Mouse (Mus musculus) liver, embryonic 14.5 days (tissue): Measurements from ENCODE around the gene Zfp219. TPM values are rescaled to one million over a fixed set of nuclear protein-coding genes. Genes with fewer than 3 reads are reported as not detected.
A peak's percentile ranks its signal among the peaks of the same experiment; 100 is the strongest.

Experiments used
- ATAC-seq: fragments of 200-750 bp; cut with Nextera tagmentation; 2 replicates; pipeline ENCODE4 v1.8.0; 2017; ENCODE audit warnings: moderate number of reproducible peaks, mild to moderate bottlenecking, moderate library complexity; ENCODE audit not compliant: insufficient read depth
- DNase-seq, 3 experiments: peaks; one replicate each; pipeline ENCODE4 v3.0.0-alpha.2; 2012 to 2013; ENCODE audit warnings: low read depth in 3 of 3, low spot score in 3 of 3
- H3K27ac ChIP-seq: fragments of 300-500 bp; sonication (generic); 2 replicates; pipeline ENCODE4 v1.5.1; 2014; ENCODE audit warnings: moderate library complexity, mild to moderate bottlenecking, control low read depth, inconsistent platforms
- H3K27me3 ChIP-seq: fragments of 300-500 bp; sonication (generic); 2 replicates; pipeline ENCODE4 v1.6.1; 2014; ENCODE audit warnings: mild to moderate bottlenecking, low read length, moderate library complexity; ENCODE audit not compliant: control insufficient read depth, insufficient read depth
- H3K36me3 ChIP-seq: fragments of 300-500 bp; sonication (generic); replicated peaks from 2 replicates; pipeline ENCODE4 v1.6.1; 2014; ENCODE audit warnings: low read depth; ENCODE audit not compliant: control insufficient read depth, insufficient read depth
- H3K4me1 ChIP-seq, 2 experiments: fragments of 200-500 bp in 1 of 2; fragments of 300-500 bp in 1 of 2; sonication (generic) in 1 of 2; replicated peaks; 2 replicates each; pipeline ENCODE4 v1.6.1; 2012 to 2014; ENCODE audit warnings: antibody characterized with exemption in 1 of 2, inconsistent platforms in 1 of 2, low read length in 1 of 2; ENCODE audit not compliant: control insufficient read depth in 2 of 2, insufficient read depth in 2 of 2
- H3K4me2 ChIP-seq: fragments of 300-500 bp; sonication (generic); 2 replicates; pipeline ENCODE4 v1.6.1; 2014; ENCODE audit warnings: low read depth, mild to moderate bottlenecking, control low read depth, moderate library complexity
- H3K4me3 ChIP-seq, 2 experiments: fragments of 200-500 bp in 1 of 2; fragments of 300-500 bp in 1 of 2; sonication (generic) in 1 of 2; 2 replicates each; pipeline ENCODE4 v1.5.1; 2012 to 2014; ENCODE audit warnings: low read depth in 2 of 2, low read length in 2 of 2, mild to moderate bottlenecking in 2 of 2, control low read depth in 1 of 2, inconsistent platforms in 1 of 2, moderate library complexity in 1 of 2; ENCODE audit not compliant: insufficient read depth in 1 of 2
- H3K9ac ChIP-seq: fragments of 300-500 bp; sonication (generic); replicated peaks from 2 replicates; pipeline ENCODE4 v1.6.1; 2014; ENCODE audit warnings: mild to moderate bottlenecking, control low read depth, moderate library complexity
- H3K9me3 ChIP-seq: fragments of 300-500 bp; sonication (generic); 2 replicates; pipeline ENCODE4 v1.6.1; 2016; ENCODE audit warnings: low read length, mixed read lengths; ENCODE audit not compliant: control insufficient read depth
- CTCF ChIP-seq: IDR thresholded peaks from 2 replicates; pipeline ENCODE4 v1.5.1; 2016; ENCODE audit warnings: antibody characterized with exemption, low read depth, control low read depth
- EP300 ChIP-seq: IDR thresholded peaks from 2 replicates; pipeline ENCODE4 v1.6.1; 2016; ENCODE audit warnings: antibody characterized with exemption, low read depth
- WGBS: fragments of 180-500 bp; shearing (Covaris S2); extraction: QIAGEN DNeasy Blood & Tissue Kit; methylation state at CpG from one replicate; pipeline ENCODE4 v1.1.7; 2014; ENCODE audit not compliant: insufficient replicate concordance; 5-methylcytosine and 5-hydroxymethylcytosine counted together
- polyA plus RNA-seq, 2 experiments: library from polyadenylated mRNA; depleted of rRNA in 1 of 2; stranded (reverse) in 1 of 2; unstranded in 1 of 2; fragments of >200 nt; fragmentation: Nextera tagmentation in 1 of 2; extraction: Ambion mirVana in 1 of 2; gene quantifications; 2 replicates each; pipeline versions ENCODE4 v1.2.1 to v1.2.3; 2012 to 2014

The Zfp219 gene
- polyA plus RNA-seq, 2 experiments, result 7.4 to 9.7 TPM

DNA sequence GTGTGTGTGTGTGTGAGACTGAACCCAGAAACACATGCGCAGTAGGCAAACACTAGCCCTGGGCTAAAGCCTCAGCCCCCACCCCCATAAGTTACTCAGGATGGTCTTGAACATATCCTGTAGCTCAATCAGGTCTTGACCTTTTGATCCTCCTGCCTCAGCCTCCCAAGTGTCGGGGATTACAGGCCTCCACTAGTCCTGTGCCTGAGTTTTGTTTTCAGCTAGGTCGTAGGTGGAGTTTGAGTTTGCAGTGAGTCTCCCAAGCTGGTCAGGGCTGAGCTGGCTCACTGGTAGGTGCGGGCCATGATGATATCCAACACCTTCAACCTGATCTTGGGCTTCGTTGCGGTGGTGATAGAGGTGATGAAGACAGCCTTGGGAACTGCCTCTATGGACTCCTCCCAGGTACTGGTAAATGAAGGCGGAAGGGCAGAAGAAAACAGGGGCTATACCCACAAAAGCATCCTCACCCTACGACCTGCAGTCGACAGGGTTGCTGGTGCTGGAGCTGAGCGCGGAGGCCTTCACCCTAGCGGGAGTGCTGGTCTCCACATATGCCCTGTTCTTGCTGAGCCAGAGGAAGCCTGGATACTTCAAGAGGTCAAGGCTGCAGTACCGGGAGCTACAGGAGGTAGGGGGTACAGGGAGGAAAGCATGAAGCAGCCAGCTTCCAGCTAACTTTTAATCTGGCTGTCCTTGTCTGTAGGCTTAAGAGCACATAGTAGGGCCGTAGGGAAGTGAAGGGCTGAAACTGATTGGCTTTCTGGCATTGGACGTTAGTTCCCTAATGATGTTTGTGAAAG is 2.1 kb downstream of the Zfp219 start:
- ATAC-seq (no peak), DNase-seq (no peak)
- H3K36me3 ChIP-seq, result no peaks in the 10 kb centered on the region
- no peaks in the 10 kb centered on the region for H3K9me3 ChIP-seq
- H3K4me1 ChIP-seq, result peaks cover 49 to 58% of the 10 kb centered on the region in 2 experiments
- peak overlapping the region; percentile 89 for H3K9ac ChIP-seq
- peak overlapping the region; percentile 11 to 85; a peak in 2 of 4 replicates for H3K4me3 ChIP-seq
- peak overlapping the region; percentile 83 for H3K4me2 ChIP-seq
- 77% methylated on average over 15 of the region's 15 CpGs for WGBS
- TF ChIP-seq EP300 (no peak), CTCF (no peak)
- H3K27ac ChIP-seq, result peak overlapping the region; percentile 93
- H3K27me3 ChIP-seq, result no peaks in the 10 kb centered on the region

DNA sequence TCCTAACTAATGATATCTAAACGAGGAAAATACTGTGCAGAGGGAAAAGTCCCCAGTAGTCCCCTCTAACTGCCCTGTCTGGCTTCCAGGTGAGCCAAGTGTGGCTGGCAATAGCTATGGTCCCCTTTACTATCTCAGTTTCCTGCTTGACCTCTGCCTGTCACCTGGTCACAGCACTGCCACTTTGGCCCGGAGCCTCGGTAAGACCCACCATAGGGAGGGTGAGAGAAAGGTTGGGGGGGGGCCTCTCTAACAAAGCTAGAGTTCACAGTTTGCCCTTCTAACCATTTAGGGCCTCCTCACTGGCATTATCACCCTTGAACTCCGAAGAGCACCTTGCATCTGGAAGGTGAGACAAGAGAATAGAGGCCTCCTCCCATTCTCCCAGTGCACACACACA is 2.9 kb downstream of the Zfp219 start:
- H3K4me3 ChIP-seq, result no peak overlapping the region
- no peak overlapping the region; the same call in 1 of the 2 replicates for H3K9ac ChIP-seq
- no peaks in the 10 kb centered on the region for H3K36me3 ChIP-seq
- 60% methylated on average over 4 of the region's 4 CpGs for WGBS
- H3K27ac ChIP-seq, result no peak overlapping the region
- H3K27me3 ChIP-seq, result no peaks in the 10 kb centered on the region
- DNase-seq (no peak), ATAC-seq (no peak)
- H3K4me1 ChIP-seq, result peaks cover 43 to 50% of the 10 kb centered on the region in 2 experiments
- TF ChIP-seq EP300 (no peak), CTCF (no peak)
- H3K4me2 ChIP-seq, result peak overlapping the region; percentile 8; the same call in 1 of the 2 replicates
- H3K9me3 ChIP-seq, result no peaks in the 10 kb centered on the region

DNA sequence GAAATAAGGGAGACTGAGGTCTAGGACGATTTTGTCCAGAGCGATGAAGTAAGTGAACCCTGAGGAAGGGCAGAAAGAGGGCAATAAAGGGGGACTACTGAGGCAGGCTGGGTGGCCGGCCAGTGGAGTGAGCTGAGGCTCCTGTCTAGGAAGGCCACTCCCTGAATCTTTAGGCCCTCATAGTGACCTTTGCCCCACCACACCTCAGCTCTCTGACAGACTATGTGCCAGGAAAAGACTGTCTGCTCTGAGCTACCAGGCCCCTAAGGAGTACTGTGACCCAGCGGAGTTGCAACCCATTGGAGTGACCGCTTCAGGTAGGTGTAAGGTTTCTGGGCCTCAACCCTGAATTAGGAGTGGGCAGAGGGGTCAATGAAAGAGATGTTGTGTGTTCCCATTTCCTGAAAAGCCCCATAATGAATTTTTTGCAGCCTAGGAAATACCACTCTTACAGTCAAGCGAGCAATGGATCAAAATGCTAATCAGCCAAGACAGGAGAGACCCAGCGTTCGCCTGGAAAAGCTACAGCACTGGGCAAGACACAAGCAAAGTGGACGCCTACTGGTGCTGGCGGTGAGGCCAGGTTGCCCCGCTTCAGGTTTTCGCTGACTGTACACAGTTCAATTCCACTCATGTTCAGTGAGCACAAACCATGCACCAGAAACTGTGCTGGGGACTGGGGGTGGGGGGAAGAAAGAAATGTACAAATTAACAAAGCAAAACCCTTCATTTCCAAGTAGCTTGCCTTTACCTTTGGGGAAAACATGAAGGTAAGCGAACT is 3.7 kb downstream of the Zfp219 start:
- Histone ChIP-seq H3K36me3 (no peaks in the 10 kb centered on the region), H3K4me1 (peaks cover 34 to 42% of the 10 kb centered on the region in 2 experiments), H3K4me2 (no peak overlapping the region), H3K27me3 (no peaks in the 10 kb centered on the region), H3K4me3 (no peak overlapping the region), H3K9ac (no peak overlapping the region; the same call in 1 of the 2 replicates), H3K27ac (no peak overlapping the region), H3K9me3 (no peaks in the 10 kb centered on the region)
- DNase-seq, result no peak
- ATAC-seq, result no peak
- TF ChIP-seq CTCF (no peak), EP300 (no peak)
- 83% methylated on average over 13 of the region's 13 CpGs for WGBS

DNA sequence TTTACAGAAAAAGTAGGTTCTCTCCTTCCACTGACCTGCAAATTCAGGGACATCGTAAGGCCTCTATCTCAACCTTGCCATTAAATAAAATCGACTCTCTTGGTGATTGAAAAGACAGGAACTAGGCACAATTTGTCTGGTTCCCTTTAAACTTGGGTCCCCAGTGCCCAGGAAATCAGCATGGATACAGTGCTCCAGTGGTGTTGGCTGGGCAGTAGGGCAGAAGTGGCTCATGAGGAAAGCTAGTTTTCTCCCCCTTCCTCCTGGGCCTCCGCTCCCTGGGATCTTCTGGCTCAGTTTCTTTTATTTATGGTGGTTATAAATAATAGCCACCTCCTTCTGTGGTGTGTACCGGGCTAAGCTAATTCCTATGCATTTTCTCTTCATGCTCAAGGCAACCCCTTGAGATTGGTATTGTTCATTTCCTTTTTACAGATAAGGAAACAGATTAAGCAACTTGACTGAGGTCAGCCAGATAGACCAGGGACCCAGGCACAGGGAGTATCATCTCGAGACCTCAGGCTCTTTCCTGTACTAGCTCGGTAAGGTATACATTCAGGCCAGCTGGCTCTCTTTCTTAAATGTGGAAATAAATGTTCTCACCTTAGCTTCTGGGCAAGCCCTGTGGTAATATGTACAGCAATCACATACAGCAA is 5.0 kb downstream of the Zfp219 start, which contains the start of gene Tmem253:
TSS of gene Tmem253 (plus strand) at position 214 of the 656 bp plus-strand sequence.
- DNase-seq, result no peak
- H3K4me3 ChIP-seq, result peak within 1 kb of the TSS; percentile 67 to 69
- peak within 1 kb of the TSS; percentile 6 for H3K27ac ChIP-seq
- H3K27me3 ChIP-seq, result no peaks in the 10 kb centered on the region
- peak within 1 kb of the TSS; percentile 90 for H3K4me2 ChIP-seq
- no peak for ATAC-seq
- 24% methylated on average over 6 of the region's 6 CpGs for WGBS
- peaks cover 22 to 29% of the 10 kb centered on the region in 2 experiments for H3K4me1 ChIP-seq
- H3K36me3 ChIP-seq, result no peaks in the 10 kb centered on the region
- TF ChIP-seq EP300 (no peak), CTCF (no peak)
- H3K9ac ChIP-seq, result peak within 1 kb of the TSS; percentile 72
- H3K9me3 ChIP-seq, result no peaks in the 10 kb centered on the region
